Mouse (Mus musculus) forebrain, embryonic 16.5 days (tissue): ENCODE data around the gene Sde2. TPM values are rescaled to one million over a fixed set of nuclear protein-coding genes. Genes with fewer than 3 reads are reported as not detected.

ENCODE experiments used
- ATAC-seq: fragments of 200-750 bp; cut with Nextera tagmentation; 2 replicates; pipeline ENCODE4 v1.8.0; 2017; ENCODE audit warnings: mild to moderate bottlenecking, moderate library complexity
- H3K27ac ChIP-seq: fragments of 300-500 bp; sonication (generic); 2 replicates; pipeline ENCODE4 v1.5.1; 2014; ENCODE audit warnings: low read length, control low read depth
- H3K27me3 ChIP-seq: fragments of 300-500 bp; sonication (generic); replicated peaks from 2 replicates; pipeline ENCODE4 v1.6.1; 2014; ENCODE audit warnings: low read length; ENCODE audit not compliant: control insufficient read depth, insufficient read depth
- H3K36me3 ChIP-seq: fragments of 300-500 bp; sonication (generic); 2 replicates; pipeline ENCODE4 v1.6.1; 2014; ENCODE audit not compliant: control insufficient read depth, insufficient read depth
- H3K4me1 ChIP-seq: fragments of 300-500 bp; sonication (generic); replicated peaks from 2 replicates; pipeline ENCODE4 v1.6.1; 2014; ENCODE audit warnings: low read length; ENCODE audit not compliant: control insufficient read depth, insufficient read depth
- H3K4me2 ChIP-seq: fragments of 300-500 bp; sonication (generic); 2 replicates; pipeline ENCODE4 v1.6.1; 2014; ENCODE audit warnings: mild to moderate bottlenecking, low read length, control low read depth
- H3K4me3 ChIP-seq: fragments of 300-500 bp; sonication (generic); replicated peaks from 2 replicates; pipeline ENCODE4 v1.5.1; 2014; ENCODE audit warnings: mild to moderate bottlenecking, low read length, control low read depth
- H3K9ac ChIP-seq: fragments of 300-500 bp; sonication (generic); replicated peaks from 2 replicates; pipeline ENCODE4 v1.6.1; 2014; ENCODE audit warnings: low read depth, low read length, control low read depth
- H3K9me3 ChIP-seq: fragments of 300-500 bp; sonication (generic); 2 replicates; pipeline ENCODE4 v1.6.1; 2016; ENCODE audit warnings: low read length; ENCODE audit not compliant: control insufficient read depth
- WGBS: fragments of 180-500 bp; shearing (Covaris S2); extraction: QIAGEN DNeasy Blood & Tissue Kit; methylation state at CpG from one replicate; pipeline ENCODE4 v1.1.7; 2014; 5-methylcytosine and 5-hydroxymethylcytosine counted together
- polyA plus RNA-seq: library from polyadenylated mRNA; unstranded; fragments of >200 nt; fragmentation: Nextera tagmentation; extraction: Ambion mirVana; gene quantifications from 2 replicates; pipeline ENCODE4 v1.2.1, GENCODE M21; 2015

Gene Sde2
- polyA plus RNA-seq, 1 experiment from 2014 or later, result 36.6 TPM

DNA sequence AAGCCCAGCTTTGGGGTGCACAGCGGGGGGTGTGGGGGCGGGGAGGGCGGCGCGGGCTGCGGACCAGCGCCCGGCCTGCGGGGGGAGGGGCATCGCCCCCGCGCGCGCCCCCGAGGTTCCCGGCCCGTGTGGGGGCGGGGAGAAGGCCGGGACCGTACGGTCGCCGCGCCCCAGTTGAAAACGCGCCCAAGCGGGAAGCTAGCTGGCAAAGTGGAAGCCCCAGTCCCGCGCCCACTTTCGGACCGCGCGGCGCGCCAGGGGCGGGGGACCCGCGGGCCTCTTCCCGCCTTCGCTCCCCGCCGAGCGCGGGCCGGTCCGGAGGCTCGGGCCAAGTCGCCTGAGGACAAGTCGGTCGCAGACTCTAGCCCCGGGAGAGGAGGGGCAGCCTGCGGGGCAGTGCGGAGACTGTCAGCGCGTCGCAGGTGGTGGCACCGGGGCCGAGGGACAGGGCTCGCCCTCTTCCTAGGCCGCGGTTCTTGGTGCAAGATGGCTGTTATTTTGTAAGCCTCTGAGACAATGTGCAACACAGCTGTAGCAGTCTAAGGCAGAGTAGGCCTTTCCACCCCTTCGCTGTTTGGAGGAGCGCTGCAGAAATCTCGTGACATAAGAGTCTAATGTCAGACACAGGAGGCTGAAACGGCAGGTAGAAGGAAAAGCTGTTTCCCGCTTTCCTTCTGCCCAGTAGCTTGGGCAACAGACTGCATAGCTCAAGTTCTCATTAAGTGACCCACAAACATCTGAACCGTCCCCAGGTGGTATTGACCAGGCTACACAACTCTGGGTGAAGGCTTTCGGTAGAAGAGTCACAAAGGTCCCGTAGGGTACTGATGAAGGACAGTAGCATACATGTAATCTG, 36.8 kb upstream of the Sde2 start, which contains the start of gene H3f3a:
Gene H3f3a, minus strand, starts transcription at position 59 of the 856 bp plus-strand sequence.
- peaks cover 32% of the 10 kb centered on the region for H3K4me1 ChIP-seq
- H3K36me3 ChIP-seq, result peaks cover 6% of the 10 kb centered on the region
- peak within 1 kb of the TSS; percentile 99 for H3K27ac ChIP-seq
- H3K27me3 ChIP-seq, result no peaks in the 10 kb centered on the region
- H3K4me3 ChIP-seq, result peak within 1 kb of the TSS; percentile 88
- peak within 1 kb of the TSS; percentile 62 for H3K4me2 ChIP-seq
- WGBS, result 1% methylated on average over 61 of the region's 69 CpGs
- ATAC-seq, result peak; percentile 72
- H3K9ac ChIP-seq, result peak within 1 kb of the TSS; percentile 100
- no peaks in the 10 kb centered on the region for H3K9me3 ChIP-seq

DNA sequence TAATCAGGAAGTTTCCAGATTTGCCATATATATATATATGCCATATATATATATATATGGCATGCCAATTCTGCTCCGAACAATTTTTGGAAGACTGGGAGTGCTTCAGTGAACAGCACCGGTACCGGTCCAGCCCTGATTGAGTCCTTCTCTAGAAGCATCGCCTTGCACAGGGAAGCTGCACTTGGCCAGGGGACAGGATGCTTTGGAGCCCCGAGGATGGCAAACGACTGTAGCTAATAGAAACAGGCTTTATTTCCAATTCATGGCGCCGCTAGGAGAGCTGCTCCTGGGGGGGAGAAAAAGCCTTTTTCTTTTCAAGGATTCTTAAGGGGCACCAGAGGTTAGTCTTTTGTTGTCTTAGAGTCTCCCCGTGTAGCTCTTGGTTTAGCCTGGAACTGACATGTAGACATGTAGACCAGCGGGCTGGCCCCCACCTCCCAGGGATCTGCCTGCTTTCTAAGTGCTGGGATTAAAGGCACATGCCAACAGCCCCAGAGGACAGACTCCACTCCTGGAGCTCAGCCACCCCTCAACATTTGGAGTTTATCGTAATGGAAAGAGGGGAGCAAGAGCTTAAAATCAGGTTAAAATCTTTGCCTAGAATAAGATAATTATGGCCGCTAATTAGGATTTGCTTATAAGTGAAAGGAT, 35.4 kb upstream of the Sde2 start:
- Histone ChIP-seq H3K4me1 (peaks cover 21% of the 10 kb centered on the region), H3K36me3 (0 out of 2 replicates have a peak, but pooled peaks cover 2% of the 10 kb centered on the region), H3K27me3 (no peaks in the 10 kb centered on the region), H3K9ac (peak overlapping the region; percentile 6), H3K9me3 (no peaks in the 10 kb centered on the region), H3K27ac (peak overlapping the region; percentile 44), H3K4me3 (0 out of 2 replicates have a peak overlapping the region, but pooled peaks have one; percentile 9), H3K4me2 (peak overlapping the region; percentile 23)
- ATAC-seq, result no peak
- 27% methylated on average over 12 of the region's 12 CpGs for WGBS

DNA sequence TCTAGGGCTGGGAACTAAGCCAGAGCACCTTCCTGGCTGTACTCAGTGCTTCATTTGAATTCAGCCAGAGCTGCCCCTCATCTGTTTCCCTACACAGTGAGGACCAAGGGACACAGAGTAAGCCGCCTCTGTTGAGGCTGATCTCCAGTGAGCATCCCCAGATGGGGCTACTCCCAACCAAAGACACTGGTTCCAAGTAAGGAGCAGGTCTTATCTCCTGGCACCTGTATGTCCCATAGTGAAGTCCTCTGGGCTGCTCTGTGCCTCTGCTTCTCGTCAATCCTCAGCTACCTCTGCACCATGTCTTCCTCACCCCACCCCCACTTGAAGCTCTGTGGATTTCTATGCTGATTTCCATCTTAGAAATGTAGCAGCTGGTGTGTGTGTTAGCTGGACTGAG, 32.9 kb upstream of the Sde2 start:
- 77% methylated on average over 2 of the region's 2 CpGs for WGBS

DNA sequence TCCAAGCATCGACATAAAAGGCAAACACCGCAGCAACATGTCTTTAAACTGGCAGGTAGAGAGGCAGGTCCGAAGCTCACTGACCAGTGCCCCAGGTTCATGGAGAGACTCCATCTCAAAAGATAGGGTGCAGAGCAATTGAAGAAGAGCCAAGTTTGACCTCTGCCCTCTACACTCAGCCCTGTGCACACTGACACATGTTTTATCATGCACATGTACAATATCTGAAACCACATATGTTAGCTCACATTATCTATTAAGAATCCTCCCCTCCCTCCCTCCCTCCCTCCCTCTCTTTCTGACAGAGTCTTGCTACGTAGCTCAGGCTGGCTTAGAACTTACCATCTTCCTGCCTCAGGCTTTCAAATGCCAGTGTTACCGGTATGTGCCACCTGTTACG, 29.8 kb upstream of the Sde2 start:
- Histone ChIP-seq H3K27ac (no peak overlapping the region), H3K36me3 (no peaks in the 10 kb centered on the region), H3K27me3 (no peaks in the 10 kb centered on the region), H3K9ac (no peak overlapping the region), H3K4me3 (no peak overlapping the region), H3K9me3 (no peaks in the 10 kb centered on the region), H3K4me1 (no peaks in the 10 kb centered on the region; the same call in 1 of the 2 replicates), H3K4me2 (no peak overlapping the region)
- ATAC-seq, result no peak
- 88% methylated on average over 6 of the region's 6 CpGs for WGBS

More for the DNA sequence above, 32.9 kb upstream of the Sde2 start:
- Histone ChIP-seq H3K4me3 (no peak overlapping the region), H3K4me1 (peaks cover 17% of the 10 kb centered on the region), H3K36me3 (no peaks in the 10 kb centered on the region), H3K27me3 (no peaks in the 10 kb centered on the region), H3K4me2 (no peak overlapping the region), H3K9me3 (no peaks in the 10 kb centered on the region), H3K27ac (no peak overlapping the region), H3K9ac (no peak overlapping the region)
- no peak for ATAC-seq

DNA sequence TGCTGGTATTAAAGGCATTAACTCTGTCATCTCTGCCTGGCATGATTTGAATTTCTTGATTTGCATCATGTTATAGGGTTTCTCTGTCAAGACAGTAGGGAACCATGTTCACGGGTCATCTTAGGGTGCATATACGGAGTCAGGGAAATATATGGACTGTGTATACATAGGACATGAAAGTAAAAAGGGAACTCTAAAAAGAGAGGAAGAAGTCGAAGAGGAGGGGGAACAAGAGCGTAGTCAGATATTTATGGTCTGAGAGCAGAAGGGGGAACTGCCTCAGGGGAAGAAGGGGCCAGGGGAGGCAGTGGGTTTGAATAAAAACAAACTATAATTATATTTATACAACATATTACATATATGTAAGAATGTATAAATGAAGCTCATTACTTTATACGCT, 28.7 kb upstream of the Sde2 start:
- Histone ChIP-seq H3K36me3 (no peaks in the 10 kb centered on the region), H3K9me3 (no peaks in the 10 kb centered on the region), H3K9ac (no peak overlapping the region), H3K4me2 (no peak overlapping the region), H3K4me1 (no peaks in the 10 kb centered on the region), H3K27ac (no peak overlapping the region), H3K4me3 (no peak overlapping the region), H3K27me3 (no peaks in the 10 kb centered on the region)
- WGBS, result 98% methylated on average over 5 of the region's 5 CpGs
- no peak for ATAC-seq

DNA sequence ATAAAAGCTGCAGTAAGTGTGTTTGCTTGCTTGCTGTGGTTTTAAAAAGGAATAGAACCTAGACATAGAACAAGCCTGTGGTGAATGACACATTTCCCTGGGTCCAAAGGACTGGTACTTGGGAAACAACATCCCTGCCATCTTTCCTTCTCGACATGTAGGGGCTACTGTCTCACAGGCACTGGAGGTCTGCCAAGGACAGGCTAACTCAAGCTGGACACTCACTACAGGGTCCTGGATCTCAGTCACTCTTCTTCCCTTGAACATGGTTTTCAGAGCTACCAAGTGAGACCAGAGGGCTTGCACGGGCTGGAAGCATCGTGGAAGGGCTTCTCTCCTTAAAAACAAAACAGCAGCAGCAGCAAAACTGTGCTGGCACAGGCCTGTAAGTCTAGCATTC, 27.2 kb upstream of the Sde2 start:
- no peak overlapping the region for H3K4me2 ChIP-seq
- H3K4me3 ChIP-seq, result no peak overlapping the region
- 82% methylated on average over 3 of the region's 3 CpGs for WGBS
- no peaks in the 10 kb centered on the region for H3K27me3 ChIP-seq
- H3K9me3 ChIP-seq, result no peaks in the 10 kb centered on the region
- H3K36me3 ChIP-seq, result no peaks in the 10 kb centered on the region
- ATAC-seq, result no peak
- H3K27ac ChIP-seq, result no peak overlapping the region
- H3K4me1 ChIP-seq, result no peaks in the 10 kb centered on the region
- H3K9ac ChIP-seq, result no peak overlapping the region

DNA sequence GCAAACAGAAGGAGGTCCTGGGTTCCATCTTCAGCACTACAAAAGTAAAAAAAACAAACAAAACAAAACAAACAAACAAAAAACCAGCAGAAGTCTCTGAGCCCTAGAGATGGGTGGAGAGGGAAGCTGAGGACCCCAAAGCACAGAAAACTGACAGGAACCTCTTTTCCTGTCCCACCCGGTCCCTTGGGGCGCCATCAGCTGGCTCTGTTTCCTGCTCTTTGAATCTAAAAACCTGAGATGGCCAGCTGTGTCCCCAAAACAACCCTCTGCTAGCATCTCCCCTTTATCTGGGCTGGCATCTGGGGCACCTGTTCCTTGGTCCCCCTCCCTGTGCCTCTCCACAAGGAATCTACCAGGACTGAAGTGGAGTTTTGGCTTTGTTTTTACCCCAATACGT, 26.2 kb upstream of the Sde2 start:
- H3K9ac ChIP-seq, result no peak overlapping the region
- no peak for ATAC-seq
- H3K27ac ChIP-seq, result no peak overlapping the region
- H3K9me3 ChIP-seq, result no peaks in the 10 kb centered on the region
- no peak overlapping the region for H3K4me2 ChIP-seq
- H3K36me3 ChIP-seq, result no peaks in the 10 kb centered on the region
- 73% methylated on average over 3 of the region's 3 CpGs for WGBS
- no peaks in the 10 kb centered on the region for H3K27me3 ChIP-seq
- no peak overlapping the region for H3K4me3 ChIP-seq
- H3K4me1 ChIP-seq, result no peaks in the 10 kb centered on the region

DNA sequence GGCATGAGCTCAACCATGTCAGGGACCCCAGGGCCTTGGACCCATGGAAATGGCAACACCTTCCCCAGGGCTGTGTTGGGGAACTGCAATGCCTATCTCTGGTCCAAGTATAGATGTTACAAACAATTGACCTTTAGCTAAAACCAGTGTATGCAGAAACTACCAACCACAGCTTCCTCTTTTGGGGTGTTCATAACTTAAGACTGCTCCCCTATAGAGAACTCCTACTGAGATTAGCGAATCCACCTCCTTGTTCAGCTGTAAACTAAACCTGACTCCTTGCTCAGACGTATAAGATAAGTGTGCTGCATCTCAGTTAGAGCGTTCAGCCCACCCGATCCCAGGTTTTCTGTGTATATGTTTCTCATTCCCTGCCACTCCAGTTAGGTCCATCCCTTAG, 24.3 kb upstream of the Sde2 start:
- WGBS, result 92% methylated on average over 4 of the region's 4 CpGs
- Histone ChIP-seq H3K4me3 (no peak overlapping the region), H3K9me3 (no peaks in the 10 kb centered on the region), H3K9ac (no peak overlapping the region), H3K4me2 (no peak overlapping the region), H3K36me3 (no peaks in the 10 kb centered on the region), H3K27ac (no peak overlapping the region), H3K4me1 (no peaks in the 10 kb centered on the region), H3K27me3 (no peaks in the 10 kb centered on the region)
- no peak for ATAC-seq

- no peaks in the 10 kb centered on the region for H3K27me3 ChIP-seq
- no peaks in the 10 kb centered on the region for H3K9me3 ChIP-seq
- no peak overlapping the region for H3K9ac ChIP-seq
- no peak for ATAC-seq
- WGBS, result 87% methylated on average over 11 of the region's 11 CpGs
- H3K4me3 ChIP-seq, result no peak overlapping the region
- H3K4me2 ChIP-seq, result no peak overlapping the region
- H3K36me3 ChIP-seq, result no peaks in the 10 kb centered on the region
- no peaks in the 10 kb centered on the region for H3K4me1 ChIP-seq
- H3K27ac ChIP-seq, result no peak overlapping the region
Observed at GRCm38 (mm10) chr1:180829775-180830174, 21.2 kb upstream of the Sde2 start.
